Mouse (Mus musculus) thymus, postnatal 36 days (tissue): ENCODE measurements around the gene Mob3b.

Experiments used
- DNase-seq, 2 experiments: peaks; one replicate each; pipeline ENCODE4 v3.0.0; 2022; ENCODE audit warnings: mixed read lengths in 2 of 2

The Mob3b gene

GRCm38 (mm10) chr4:34993639-34993975 is 163.7 kb downstream of the Mob3b start:
- DNase-seq = no peak

DNA sequence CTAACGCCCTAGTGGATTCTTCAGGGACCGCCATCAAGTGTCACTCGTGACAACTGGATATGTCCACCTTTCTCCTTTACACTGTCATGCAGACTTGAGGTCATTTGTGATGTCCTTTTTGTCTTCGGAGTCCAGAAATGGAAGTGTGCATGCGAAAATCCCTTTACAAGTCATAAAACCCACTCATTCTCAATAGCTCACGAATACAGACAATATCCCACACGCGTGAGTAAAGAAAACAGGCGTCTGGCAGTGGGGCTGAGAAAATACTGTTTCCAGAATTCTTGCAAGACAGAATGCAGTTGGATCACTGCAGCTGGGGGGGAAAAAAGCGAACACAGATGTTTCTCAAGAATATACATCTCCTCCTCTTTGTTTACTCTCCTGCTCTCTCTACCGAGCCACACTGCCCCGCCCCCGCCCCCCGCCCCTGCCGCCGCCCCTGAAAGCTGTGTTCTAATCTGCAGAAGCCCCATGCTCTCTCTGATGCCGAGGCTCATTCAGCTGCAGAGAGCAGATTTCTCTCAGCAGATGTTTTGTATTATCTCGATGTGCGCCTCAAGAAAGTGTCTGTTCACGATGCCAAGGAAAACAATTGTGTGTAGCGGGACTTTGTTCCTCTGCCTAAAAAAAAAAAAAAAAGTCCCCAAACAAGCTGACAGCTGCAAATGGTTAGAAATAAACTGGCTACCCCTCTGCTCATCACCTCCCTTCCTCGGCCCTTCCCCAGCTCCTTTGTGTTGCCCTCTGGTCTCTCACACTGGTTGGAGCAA is 164.2 kb downstream of the Mob3b start:
- DNase-seq = no peak

GRCm38 (mm10) chr4:34991891-34992865 is 165.1 kb downstream of the Mob3b start:
- DNase-seq = no peak

GRCm38 (mm10) chr4:34991116-34991515 is 166.2 kb downstream of the Mob3b start:
- no peak for DNase-seq

DNA sequence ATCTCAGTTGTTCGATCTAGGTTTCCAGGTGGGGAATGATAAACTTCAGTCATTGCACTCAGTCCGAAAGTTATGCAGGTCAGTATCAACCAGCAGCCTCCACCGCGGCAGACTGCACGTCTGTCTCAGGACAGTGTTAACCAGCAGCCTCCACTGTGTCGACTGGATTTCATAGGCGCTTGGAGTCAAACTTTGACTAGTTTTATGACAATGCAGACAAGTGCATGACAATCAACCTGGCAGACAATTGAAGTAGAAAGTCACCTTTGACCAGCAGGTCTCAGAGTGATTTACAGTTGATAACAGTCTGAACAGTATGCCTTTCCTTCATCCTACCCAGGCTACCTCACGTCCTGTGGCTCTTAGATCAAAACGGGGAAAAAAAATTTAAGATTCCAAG is 166.6 kb downstream of the Mob3b start:
- no peak for DNase-seq

DNA sequence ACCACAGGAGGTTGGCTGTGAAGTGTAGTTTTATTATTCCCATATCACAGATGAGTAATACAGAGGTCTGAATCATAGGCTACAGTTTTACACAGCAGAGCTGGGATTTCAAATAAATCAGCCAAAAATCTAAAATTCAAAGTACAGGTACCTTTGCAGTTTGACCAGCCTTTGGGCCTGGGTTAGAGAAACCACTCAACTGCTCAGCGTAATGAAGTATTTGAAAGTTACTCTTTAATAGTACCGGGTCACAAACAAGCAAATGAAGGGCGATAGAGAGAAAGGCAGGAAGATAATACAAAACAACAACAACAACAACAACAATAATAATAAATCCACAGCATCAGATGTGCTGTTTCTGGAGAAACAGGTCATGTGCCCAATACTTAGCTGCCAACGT is 169.7 kb downstream of the Mob3b start:
- DNase-seq = no peak

- DNase-seq = no peak
Measured at GRCm38 (mm10) chr4:34987109-34987508, 170.2 kb downstream of the Mob3b start.

- DNase-seq = no peak
Measured at GRCm38 (mm10) chr4:34986647-34987046, 170.6 kb downstream of the Mob3b start.

DNA sequence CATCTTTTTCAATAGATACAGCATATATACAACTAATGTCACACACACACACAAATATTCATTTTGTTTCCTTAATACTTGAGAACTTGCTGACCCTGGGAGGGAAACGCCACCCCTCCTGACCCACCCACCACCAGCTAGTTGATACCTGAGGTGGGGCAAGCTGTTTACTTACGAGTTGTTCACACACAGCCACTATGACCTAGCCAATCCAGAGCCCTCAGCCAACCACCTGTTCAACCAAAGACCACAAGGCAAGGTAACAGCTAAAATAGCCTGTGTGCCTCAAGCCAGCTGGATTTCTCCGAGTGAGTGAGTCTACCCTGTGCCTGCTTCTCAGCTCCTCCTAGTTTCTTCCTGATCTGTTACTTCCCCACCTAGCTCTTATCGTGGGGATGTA is 172.9 kb downstream of the Mob3b start:
- no peak for DNase-seq

GRCm38 (mm10) chr4:34983511-34983910 is 173.8 kb downstream of the Mob3b start:
- DNase-seq = no peak

- no peak for DNase-seq
Measured at GRCm38 (mm10) chr4:34981301-34982172, 175.7 kb downstream of the Mob3b start.

- no peak for DNase-seq
Measured at GRCm38 (mm10) chr4:34980461-34981039, 176.7 kb downstream of the Mob3b start.

DNA sequence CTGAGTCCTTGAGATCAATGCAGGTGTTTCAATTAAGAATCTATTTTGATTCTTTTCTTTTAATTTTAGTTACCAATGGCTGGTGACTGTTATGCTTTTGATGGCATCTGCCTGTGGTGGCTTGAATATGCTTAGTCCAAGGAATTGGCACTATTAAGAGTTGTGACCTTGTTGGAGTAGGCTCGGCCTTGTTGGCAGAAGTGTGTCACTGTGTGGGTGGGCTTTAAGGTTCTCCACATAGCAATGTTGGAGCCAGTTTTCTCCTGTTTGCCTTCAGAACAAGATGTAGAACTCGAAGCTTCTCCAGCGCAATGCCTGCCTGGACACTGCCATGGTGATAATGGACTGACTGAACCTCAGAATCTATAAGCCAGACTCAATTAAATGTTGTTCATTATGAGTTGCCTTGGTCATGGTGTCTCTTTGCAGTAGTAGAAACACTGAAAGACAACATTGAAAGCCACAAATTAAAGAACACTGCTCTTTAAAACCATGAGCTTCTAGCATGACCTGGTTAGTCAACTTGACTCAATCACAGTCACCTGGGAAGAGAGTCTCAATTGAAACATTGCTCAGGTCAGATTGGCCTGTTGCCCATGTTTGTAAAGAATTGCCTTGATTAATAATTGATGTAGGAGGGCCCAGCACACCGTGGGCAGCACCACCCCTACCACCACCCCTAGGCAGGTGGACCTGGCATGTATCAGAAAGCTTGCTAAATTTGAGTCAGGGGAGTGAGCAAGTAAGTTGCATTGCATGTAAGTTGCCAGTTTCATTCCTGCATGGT is 180.2 kb downstream of the Mob3b start:
- DNase-seq = no peak

DNA sequence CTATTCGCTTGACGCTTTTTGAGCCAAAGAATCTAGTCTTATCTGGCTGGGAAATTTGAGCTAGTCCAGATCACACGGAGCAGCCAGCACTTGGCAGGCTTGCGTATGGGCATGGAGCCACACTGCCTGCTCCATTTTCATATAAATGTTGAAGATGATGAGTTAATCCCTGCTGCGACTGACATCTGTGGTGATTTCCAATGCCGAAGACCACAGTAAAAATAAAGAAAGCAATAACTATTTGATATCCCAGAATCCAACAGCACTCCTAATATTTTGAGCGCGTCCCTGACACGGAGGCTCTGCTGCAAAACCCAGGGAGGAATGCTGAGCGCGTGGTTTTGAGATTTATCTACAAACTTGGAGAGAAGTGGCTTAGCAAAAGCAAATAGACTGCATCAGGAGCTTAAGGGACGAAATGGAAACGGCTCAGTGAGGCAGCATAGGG is 180.9 kb downstream of the Mob3b start:
- no peak for DNase-seq

DNA sequence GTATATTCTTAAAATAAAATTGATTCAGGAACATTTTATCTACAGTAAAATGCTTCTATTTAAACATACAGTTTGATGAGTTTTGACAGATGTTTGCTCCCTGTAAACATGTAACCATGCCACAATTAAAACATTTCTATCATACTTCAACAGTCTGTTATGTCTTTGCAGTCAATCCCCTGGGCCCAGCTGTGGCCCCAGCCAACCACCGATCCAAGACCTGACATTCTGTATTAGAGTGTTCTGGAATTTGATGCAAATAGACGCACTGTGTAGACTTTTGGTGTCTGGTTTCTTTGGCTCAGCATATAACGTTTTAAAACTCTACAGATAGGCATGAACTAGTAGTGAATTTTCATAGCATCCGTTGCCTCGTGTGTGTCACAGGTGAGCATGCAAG is 182.5 kb downstream of the Mob3b start:
- no peak for DNase-seq

DNA sequence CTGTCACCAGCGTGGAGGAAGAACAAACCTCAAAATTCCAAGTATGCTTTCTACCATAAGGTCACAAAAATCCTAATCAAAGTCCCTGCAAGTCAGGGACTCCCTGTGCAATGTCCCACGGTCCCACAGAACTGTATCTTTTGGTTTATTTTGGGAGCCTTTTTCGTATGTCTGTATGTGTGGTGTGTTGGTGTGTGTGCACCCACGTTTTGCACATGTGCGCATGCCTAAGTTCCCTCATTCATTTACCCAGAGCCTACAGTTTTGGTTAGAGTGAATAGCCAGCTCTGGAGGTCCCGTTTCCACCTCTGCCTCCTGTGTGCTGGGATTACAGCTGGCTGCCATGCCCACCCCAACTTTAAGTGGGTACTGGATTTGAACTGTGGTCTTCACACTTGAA is 189.7 kb downstream of the Mob3b start:
- no peak for DNase-seq

- DNase-seq = no peak
Measured at GRCm38 (mm10) chr4:34966336-34966957, 190.8 kb downstream of the Mob3b start.

GRCm38 (mm10) chr4:34964906-34965305 is 192.4 kb downstream of the Mob3b start:
- no peak for DNase-seq

DNA sequence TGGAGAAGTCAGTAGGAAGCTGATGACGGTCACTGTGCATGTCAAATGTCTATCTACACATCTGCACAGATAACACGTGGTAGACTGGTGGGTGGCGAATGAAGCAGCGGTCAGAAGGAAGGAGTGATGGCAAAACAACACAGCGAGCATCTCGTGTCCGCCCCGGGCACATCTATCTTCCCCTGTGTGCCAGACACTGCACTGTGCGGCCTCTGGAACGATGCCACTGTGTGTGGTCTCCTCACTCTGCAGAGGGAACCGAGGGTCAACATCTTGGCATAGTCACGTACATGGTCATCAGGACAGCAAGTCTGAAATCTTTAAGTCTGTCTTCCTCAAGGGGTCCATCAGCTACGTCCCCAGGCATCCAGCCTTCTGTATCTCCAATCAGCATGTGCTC is 193.3 kb downstream of the Mob3b start:
- no peak for DNase-seq

- no peak for DNase-seq
Measured at GRCm38 (mm10) chr4:34960781-34961560, 196.3 kb downstream of the Mob3b start.
